Mouse (Mus musculus) thymus, postnatal 36 days (tissue): ENCODE measurements around the gene Rpain.

ENCODE experiments used
- DNase-seq, 2 experiments: peaks; one replicate each; pipeline ENCODE4 v3.0.0; 2022; ENCODE audit warnings: mixed read lengths in 2 of 2

The Rpain gene

GRCm38 (mm10) chr11:70969821-70970559 lies at the start of gene Rpain, which contains the start of gene Nup88:
TSS of gene Rpain (plus strand) at chr11:70970213.
TSS of gene Nup88 (minus strand) at chr11:70969973.
- peak; percentile 90 to 94 for DNase-seq

- no peak for DNase-seq
These were observed 38.6 kb upstream of the Rpain start for GRCm38 (mm10) chr11:70931461-70931860.

- DNase-seq = no peak
These were observed 34.7 kb upstream of the Rpain start for GRCm38 (mm10) chr11:70935316-70935715.

GRCm38 (mm10) chr11:70942596-70942995 lies 27.4 kb upstream of the Rpain start:
- DNase-seq = no peak

- DNase-seq = no peak
These were observed 26.4 kb upstream of the Rpain start for GRCm38 (mm10) chr11:70943651-70944050.

- DNase-seq = no peak
These were observed 24.8 kb upstream of the Rpain start for GRCm38 (mm10) chr11:70944935-70945817.

GRCm38 (mm10) chr11:70954711-70955110 lies 15.3 kb upstream of the Rpain start:
- no peak for DNase-seq

GRCm38 (mm10) chr11:70960786-70961554 lies 9.0 kb upstream of the Rpain start:
- no peak for DNase-seq

- no peak for DNase-seq
These were observed 5.6 kb upstream of the Rpain start for GRCm38 (mm10) chr11:70964222-70964907.

GRCm38 (mm10) chr11:70969271-70969794 lies 680 bp upstream of the Rpain start:
- DNase-seq = no peak

- DNase-seq = no peak
These were observed 837 bp downstream of the Rpain start for GRCm38 (mm10) chr11:70970560-70971540.

GRCm38 (mm10) chr11:70972586-70972985 lies 2.6 kb downstream of the Rpain start:
- no peak for DNase-seq

GRCm38 (mm10) chr11:70973947-70974346 lies 3.9 kb downstream of the Rpain start:
- DNase-seq = no peak

- DNase-seq = no peak
These were observed 5.2 kb downstream of the Rpain start for GRCm38 (mm10) chr11:70975193-70975592.

- no peak for DNase-seq
These were observed 7.3 kb downstream of the Rpain start for GRCm38 (mm10) chr11:70977293-70977692.

GRCm38 (mm10) chr11:70980232-70980631 lies 10.2 kb downstream of the Rpain start:
- DNase-seq = no peak

- no peak for DNase-seq
These were observed 10.9 kb downstream of the Rpain start for GRCm38 (mm10) chr11:70980751-70981510.

- no peak for DNase-seq
These were observed 12.0 kb downstream of the Rpain start for GRCm38 (mm10) chr11:70982030-70982429.

GRCm38 (mm10) chr11:70982557-70983228 lies 12.7 kb downstream of the Rpain start, which contains the start of gene C1qbp:
TSS of gene C1qbp (minus strand) at chr11:70983026.
- peak; percentile 92 to 94 for DNase-seq
